Mouse (Mus musculus) olfactory bulb, adult 2 months (tissue): ENCODE results near the gene Pi4k2a.

Source experiments
- CTCF ChIP-seq: fragments of 200-500 bp; IDR thresholded peaks from 2 replicates; pipeline ENCODE4 v1.5.1; 2012; ENCODE audit warnings: low read depth, mild to moderate bottlenecking, low read length, moderate library complexity; ENCODE audit not compliant: insufficient read depth
- POLR2A ChIP-seq: fragments of 200-500 bp; IDR thresholded peaks from 2 replicates; pipeline ENCODE4 v1.6.1; 2012; ENCODE audit warnings: mild to moderate bottlenecking, low read depth, low read length, moderate library complexity; ENCODE audit not compliant: insufficient read depth

- TF ChIP-seq CTCF: no peak
- no peak for TF ChIP-seq POLR2A
Observed at GRCm38 (mm10) chr19:42128052-42128740, 37.9 kb downstream of the Pi4k2a start.
